Mouse (Mus musculus) gastrocnemius, adult 2 months (tissue): ENCODE data around the gene Frrs1. TPM values are rescaled to one million over a fixed set of nuclear protein-coding genes. Genes with fewer than 3 reads are reported as not detected.
"Not testable (repeated sequence)": the region's sequence is repeated elsewhere in the genome, so short reads cannot be mapped to it uniquely, and the experiment has no call there.

Experiments used
- DNase-seq: peaks from one replicate; pipeline ENCODE4 v3.0.0; 2022
- H3K27ac ChIP-seq: fragments of 200-600 bp; 2 replicates; pipeline ENCODE4 v1.8.1; 2022; ENCODE audit warnings: mild to moderate bottlenecking
- H3K4me3 ChIP-seq: fragments of 200-600 bp; 2 replicates; pipeline ENCODE4 v1.8.1; 2022; ENCODE audit warnings: mild to moderate bottlenecking, moderate library complexity
- CTCF ChIP-seq: fragments of 200-600 bp; IDR thresholded peaks from 2 replicates; pipeline ENCODE4 v1.8.1; 2022; ENCODE audit warnings: antibody characterized with exemption, mild to moderate bottlenecking, moderate library complexity
- intact Hi-C: fragments of 180-260 bp; cut with DNase I; formaldehyde crosslinking; loops from one replicate; pipeline ENCODE4 v1.15.1; 2025
- long read RNA-seq, 2 experiments: library from polyadenylated mRNA; stranded (forward); transcript quantifications; one replicate each; pipeline ENCODE4 v2.0.0; 2021
- total RNA-seq, 2 experiments: library from RNA; stranded (reverse); gene quantifications; 2 replicates each; pipeline ENCODE4 v1.2.3; 2021

The Frrs1 gene
- total RNA-seq = 1 to 10 TPM; 1.9 to 2.7 TPM
- long read RNA-seq, experiment 1, partial matches to known transcripts = 2 of 3 reads
- long read RNA-seq, experiment 1, other reads (novel, unspliced or antisense) = 1 of 3 reads
- long read RNA-seq, experiment 2, partial matches to known transcripts = 3 of 8 reads
- long read RNA-seq, experiment 2, other reads (novel, unspliced or antisense) = 5 of 8 reads

DNA sequence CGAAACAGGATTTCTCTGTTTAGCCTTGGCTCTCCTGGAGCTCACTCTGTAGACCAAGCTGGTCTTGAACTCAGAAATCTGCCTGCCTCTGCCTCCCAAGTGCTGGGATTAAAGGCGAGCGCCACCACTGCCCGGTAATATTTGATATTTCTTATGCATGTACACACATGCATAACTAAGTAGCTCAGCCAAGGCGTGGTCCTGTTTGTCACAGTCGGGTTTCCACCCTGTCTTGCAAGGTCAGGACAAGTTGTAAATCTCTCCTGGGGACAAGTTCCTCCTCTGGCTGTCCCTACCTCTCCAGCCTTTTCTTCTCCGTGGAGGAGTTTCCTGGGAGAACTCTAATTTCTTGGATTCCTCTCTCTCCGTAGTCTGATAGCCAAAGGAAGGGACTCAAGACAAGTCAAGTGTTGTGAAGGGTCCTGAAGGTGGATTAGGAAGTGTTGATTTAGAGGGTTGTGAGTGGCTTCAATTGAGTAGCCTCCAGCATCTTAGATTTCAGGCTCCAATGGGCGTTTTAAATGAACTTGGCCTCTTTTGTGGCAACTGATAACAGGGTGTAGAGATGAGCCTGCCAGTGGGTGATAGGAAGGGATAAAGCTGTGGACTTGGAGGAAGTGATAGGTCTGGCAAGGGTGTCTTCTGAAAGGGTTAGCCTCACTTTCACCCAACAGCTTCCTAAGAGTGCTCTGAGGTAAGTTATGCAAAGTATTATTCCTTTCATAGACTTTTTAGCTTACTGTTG lies at the start of gene Frrs1:
Frrs1 (plus strand) TSS at position 524 of the 745 bp plus-strand sequence.
- intact Hi-C loops = loop anchor here (10.0 kb wide), 1 partner anchor 824 kb away; no protein-coding TSS in a partner anchor
- Histone ChIP-seq H3K27ac (no peak within 1 kb of the TSS), H3K4me3 (no peak within 1 kb of the TSS)
- DNase-seq = no peak
- TF ChIP-seq CTCF = no peak

DNA sequence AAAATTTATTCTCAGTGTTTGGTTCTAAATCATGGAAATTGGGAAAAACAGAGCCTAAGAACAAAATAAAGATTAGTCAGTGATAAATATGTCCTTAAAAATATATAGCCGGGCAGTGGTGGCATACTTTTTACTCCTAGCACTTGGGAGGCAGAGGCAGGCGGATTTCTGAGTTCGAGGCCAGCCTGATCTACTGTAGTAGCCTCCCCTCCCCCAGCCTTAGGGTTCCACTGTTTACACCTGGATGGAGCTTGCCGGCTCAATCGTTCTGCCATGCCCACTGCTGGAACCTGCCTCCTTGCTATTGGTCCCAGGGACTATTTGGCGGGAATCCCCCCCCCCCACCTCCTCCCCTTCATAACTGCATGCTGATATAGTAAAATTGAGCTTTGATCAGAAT lies 48.9 kb upstream of the Frrs1 start:
- DNase-seq, intact Hi-C loops, H3K4me3 ChIP-seq: not testable (repeated sequence)
- H3K27ac ChIP-seq = peak overlapping the region; percentile 98

DNA sequence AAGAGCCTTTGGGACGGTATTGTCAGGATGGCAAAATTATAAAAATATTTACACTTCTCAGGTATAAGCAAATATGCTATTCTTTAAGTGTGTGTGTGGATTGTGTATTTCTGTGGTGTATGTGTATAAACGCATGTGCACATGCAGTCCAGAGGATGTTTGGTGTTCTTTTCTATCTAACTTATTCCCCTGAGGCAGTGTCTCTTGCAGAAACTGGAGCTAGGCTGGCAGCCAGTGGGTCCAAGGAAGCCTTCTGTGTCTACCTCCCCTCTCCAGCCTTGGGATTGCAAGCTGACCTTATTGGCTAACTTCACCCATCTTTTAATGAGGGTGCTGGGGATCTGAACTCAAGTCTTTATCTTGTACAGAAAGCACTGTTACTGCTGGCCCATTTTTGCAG lies 46.3 kb upstream of the Frrs1 start:
- intact Hi-C loops = no loop called here
- no peak overlapping the region for H3K4me3 ChIP-seq
- no peak for TF ChIP-seq CTCF
- DNase-seq = no peak
- H3K27ac ChIP-seq = peak overlapping the region; percentile 95

DNA sequence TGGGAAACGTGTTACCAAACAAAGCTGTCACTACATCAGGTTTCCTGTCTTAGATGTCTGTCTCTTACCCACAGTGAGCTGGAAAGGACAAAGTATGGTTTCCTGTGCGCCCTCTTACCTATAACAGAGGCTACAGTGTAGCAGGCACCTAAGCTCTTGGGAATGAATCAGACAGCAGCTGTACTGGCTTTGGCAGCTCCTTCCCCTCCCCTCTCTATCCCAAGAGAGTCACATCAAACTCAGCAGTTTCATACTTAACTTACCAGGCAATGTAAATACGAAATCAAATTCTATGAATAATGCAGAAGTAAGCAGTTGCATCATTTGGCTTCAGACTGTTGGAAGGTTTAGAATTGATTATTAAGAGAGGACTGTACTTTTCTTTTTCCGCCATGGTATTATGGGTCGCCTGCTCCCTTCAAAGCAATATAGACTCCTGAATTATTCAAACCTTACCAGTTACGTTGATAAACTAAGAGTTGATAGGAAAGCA lies 43.9 kb upstream of the Frrs1 start:
- no peak for DNase-seq
- peak overlapping the region; percentile 56 for H3K4me3 ChIP-seq
- no peak for TF ChIP-seq CTCF
- peak overlapping the region; percentile 95 for H3K27ac ChIP-seq
- intact Hi-C loops = no loop called here

DNA sequence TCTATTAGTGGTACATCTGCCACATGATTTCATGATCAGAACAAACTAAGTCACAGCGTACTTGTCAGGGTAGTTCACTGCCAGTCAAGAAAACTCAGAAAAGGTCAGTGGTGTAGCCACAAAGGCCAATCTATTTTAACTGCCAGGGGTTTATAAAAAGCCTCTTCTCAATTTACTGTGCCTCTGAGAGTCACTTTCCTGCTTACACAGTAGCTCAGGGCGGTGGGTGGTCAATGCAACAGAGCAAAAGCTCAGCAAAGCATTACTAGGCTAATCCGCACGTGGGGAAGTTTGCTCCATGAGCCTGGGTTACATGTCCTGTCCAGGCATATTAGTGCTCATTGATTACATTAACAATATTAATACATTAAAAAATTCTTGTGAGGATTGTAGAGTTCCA lies 43.3 kb upstream of the Frrs1 start:
- peak overlapping the region; percentile 95 for H3K27ac ChIP-seq
- peak; percentile 67 for DNase-seq
- peak overlapping the region; percentile 56; the same call in 1 of the 2 replicates for H3K4me3 ChIP-seq
- intact Hi-C loops = no loop called here
- TF ChIP-seq CTCF = no peak

DNA sequence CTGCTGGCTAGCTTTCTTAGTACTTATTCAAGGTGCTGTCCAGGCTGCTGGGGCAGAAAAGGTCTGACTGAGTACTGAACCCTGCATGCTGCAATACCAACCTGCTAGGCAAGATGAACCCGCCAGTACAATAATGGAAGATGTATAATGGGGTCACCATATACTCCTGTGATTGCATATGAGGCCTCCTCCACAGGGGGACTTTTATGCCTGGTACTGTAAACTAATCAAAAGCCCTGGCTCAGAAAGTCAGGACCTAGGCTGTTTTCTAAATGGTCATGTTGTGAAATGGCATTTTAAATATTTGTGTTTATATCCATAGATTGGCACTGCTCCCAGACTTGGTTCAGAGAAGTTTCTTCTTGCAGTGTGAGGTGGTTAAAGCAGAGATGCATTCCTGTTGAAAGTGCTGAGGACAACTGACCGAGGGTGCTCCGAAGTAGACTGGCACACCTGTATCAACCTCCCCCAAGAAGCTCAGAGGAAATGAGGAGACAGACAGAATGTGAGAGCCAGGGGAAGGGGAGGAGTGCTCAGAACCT lies 42.5 kb upstream of the Frrs1 start:
- TF ChIP-seq CTCF = peak; percentile 38; the same call in 1 of the 2 replicates
- Histone ChIP-seq H3K4me3 (peak overlapping the region; percentile 15; the same call in 1 of the 2 replicates), H3K27ac (peak overlapping the region; percentile 95)
- intact Hi-C loops = no loop called here
- no peak for DNase-seq

DNA sequence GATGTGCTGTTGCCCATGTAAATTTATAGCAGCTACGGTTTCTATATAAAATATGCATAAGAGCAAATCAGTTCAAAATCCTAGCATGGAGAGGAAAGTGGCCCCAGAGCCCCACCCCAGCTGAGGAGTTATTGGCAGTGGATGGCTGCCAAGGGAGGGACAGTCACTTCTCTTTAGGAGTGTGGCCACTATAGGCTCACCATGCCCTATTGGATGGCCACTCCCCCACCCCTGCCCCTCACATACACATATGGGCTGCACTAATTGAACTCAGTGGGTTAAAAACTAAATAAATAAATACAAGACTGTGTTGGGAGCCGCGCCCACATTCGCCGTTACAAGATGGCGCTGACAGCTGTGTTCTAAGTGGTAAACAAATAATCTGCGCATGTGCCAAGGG lies 42.0 kb upstream of the Frrs1 start:
- Histone ChIP-seq H3K4me3 (peak overlapping the region; percentile 15; the same call in 1 of the 2 replicates), H3K27ac (peak overlapping the region; percentile 95)
- DNase-seq = no peak
- intact Hi-C loops = no loop called here
- no peak for TF ChIP-seq CTCF

DNA sequence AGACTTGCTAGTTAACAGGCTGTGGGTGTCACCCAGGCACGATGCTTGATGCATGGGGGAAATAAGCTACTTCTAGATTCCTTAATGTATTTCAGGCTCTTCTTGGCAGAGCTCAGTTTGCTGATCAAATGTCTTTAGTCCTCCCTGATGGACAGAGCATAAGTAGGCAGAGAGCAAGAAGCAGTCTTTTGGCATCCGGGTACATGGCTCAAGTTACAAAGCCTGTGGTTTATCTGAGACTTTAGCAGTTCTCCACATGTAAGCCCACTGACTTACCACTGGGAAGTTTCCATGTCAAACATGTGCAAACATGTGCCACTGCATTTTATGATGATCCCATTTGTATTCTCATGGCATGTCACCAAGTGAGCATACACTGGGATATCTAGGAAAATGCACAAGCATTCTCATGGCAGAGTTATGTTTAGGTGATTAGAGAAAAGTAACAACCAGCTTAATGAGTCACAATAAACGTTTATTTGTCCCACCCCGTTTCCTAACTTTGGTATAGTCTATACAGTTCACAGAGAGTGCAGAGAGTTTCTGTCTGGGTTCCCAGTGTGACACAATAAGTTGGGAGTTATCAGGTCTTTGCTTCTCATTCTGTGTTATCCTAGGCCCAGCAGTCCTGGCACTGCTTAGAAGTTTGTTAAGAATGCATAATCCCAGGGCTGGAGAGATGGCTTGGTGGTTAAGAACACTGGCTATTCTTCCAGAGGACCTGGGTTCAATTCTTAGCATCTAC lies 32.6 kb upstream of the Frrs1 start:
- no peak for TF ChIP-seq CTCF
- intact Hi-C loops = no loop called here
- Histone ChIP-seq H3K27ac (peak overlapping the region; percentile 90), H3K4me3 (no peak overlapping the region)
- DNase-seq = peak; percentile 58

DNA sequence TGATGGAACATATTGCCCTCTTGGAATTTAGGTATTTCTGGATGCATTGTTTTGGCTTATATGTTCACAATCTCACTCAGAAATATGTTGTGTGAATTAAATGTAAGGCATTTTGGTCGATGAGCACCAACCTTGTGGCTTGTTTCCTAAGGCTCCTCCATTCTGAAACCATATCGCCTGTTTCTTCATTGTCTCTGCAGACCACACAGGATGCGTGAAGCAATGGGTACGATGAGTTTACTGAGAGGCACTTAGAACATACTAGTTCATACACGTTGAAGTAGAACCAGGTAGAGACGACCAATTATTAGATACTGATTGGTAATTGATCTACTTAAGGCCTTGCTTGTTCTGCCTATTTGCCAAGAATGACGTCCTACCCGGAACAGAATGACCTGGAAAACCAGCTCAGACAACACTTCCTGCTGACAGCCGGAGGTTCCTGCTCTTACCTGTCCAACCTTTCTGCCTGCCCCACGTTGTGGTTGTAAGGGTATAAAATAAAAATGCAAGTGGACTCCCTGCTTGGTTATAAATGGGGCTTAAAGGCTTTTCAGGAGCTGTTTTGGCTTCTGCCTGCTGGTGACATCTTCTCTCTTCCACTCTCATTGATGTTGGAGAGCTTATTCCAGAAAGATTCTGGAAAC lies 29.9 kb upstream of the Frrs1 start:
- no peak for TF ChIP-seq CTCF
- Histone ChIP-seq H3K27ac (peak overlapping the region; percentile 95), H3K4me3 (no peak overlapping the region)
- no peak for DNase-seq
- intact Hi-C loops = no loop called here

DNA sequence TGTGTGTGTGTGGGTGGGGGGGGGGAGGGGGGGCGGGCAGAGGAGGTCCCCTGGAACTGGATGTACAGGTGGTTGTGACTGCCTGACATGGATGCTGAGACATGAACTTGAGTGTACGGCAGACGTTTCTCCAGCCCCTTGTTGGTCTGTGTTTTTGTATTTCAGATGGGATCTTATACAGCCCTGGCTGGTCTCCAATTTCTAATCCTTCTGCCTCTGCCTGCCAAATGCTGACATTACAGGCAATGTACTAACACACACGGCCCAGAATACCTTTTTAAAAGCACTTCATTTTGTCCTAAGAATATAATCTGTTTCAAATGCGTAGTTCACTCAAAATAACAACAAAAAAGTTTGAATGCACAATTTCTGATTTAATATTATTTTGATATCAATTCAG lies 27.9 kb upstream of the Frrs1 start:
- no peak overlapping the region for H3K4me3 ChIP-seq
- intact Hi-C loops = loop anchor here (10.0 kb wide), 2 partner anchors 237 to 407 kb away; partner anchors contain the start of genes Cdc14a and Sass6
- peak overlapping the region; percentile 95 for H3K27ac ChIP-seq
- peak; percentile 46 for DNase-seq
- no peak for TF ChIP-seq CTCF

DNA sequence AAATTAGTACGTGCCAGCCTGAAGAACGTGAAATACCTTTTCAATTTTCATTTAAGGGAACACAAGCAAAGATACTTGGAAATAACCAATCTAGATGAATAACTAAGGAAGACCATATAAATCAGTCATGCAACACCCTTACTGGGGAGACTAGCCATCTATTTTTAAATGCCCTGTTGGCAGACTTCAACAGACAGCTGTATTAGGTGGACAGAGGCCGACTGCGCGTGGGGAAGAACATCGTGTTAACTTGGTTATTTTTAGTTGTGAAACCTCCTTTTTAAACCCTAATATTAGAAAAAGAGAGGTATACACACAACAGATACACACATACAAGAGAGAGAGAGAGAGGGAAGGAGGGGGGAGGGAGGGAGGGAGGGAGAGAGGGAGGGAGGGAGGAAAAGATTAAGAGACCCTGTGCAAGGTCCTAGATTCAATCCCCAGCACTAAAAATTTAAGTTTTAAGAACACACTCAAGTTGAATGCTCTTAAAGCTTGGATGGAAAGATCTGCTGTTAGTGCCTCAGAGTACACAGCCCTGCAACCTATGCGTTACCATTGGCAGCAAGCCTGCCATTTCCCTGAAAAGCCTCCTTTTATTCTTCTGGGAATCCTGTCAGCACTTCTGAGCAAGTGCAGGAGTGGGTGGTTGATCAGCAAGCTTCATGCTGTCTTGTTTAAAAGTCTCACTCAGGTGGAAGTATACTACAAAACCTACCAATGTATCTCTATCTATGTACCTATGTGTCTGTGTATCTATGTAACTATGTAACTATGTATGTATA lies 26.5 kb upstream of the Frrs1 start:
- Histone ChIP-seq H3K27ac (peak overlapping the region; percentile 95), H3K4me3 (peak overlapping the region; percentile 48)
- no peak for TF ChIP-seq CTCF
- intact Hi-C loops = loop anchor here (2.0 to 10.0 kb wide), 3 partner anchors 238 to 408 kb away; partner anchors contain the start of genes Cdc14a, Dbt and Sass6
- DNase-seq = peak; percentile 73
